Mouse (Mus musculus) heart, adult 18-20 months (tissue): ENCODE results near the gene Ttc7b. TPM values are rescaled to one million over a fixed set of nuclear protein-coding genes. Genes with fewer than 3 reads are reported as not detected.

ENCODE experiments used
- DNase-seq, 2 experiments: peaks; one replicate each; pipeline ENCODE4 v3.0.0; 2021 to 2022; ENCODE audit warnings: mixed read lengths in 1 of 2
- long read RNA-seq, 2 experiments: library from polyadenylated mRNA; stranded (forward); transcript quantifications; one replicate each; pipeline ENCODE4 v2.0.0; 2021
- total RNA-seq, 2 experiments: library from RNA; stranded (reverse); gene quantifications; 2 replicates each; pipeline ENCODE4 v1.2.3; 2021

Ttc7b gene
- 10 to 100 TPM; 74.6 to 79.1 TPM for total RNA-seq
- long read RNA-seq, experiment 1, transcript Ttc7b-201 (20 exons, 3,446 nt), result major isoform, 7 of 61 reads
- long read RNA-seq, experiment 1, partial matches to known transcripts, result 12 of 61 reads
- long read RNA-seq, experiment 1, other reads (novel, unspliced or antisense), result 41 of 61 reads
- long read RNA-seq, experiment 2, partial matches to known transcripts, result 2 of 15 reads
- long read RNA-seq, experiment 2, other reads (novel, unspliced or antisense), result 12 of 15 reads

DNA sequence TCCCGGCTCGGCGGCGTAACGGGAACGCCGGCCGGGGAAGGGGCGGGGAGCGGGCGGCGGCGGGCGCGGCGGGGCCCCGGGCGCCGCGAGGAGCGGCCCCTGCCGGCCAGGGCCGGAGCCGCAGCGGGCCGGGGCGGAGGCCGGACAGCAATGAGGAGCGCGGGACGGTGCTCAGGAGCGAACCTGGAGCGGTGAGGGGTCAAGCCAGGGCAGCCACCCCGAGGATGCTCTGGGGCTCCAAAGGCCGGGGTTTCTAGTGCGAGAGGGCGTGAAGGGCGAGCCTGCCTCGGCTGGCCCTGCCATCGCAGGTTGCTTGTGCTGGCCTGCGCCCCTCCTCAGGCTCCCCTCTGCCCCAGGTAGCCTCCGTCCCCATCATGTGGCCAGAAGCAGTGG lies at the start of gene Ttc7b:
Ttc7b (minus strand) TSS at position 33 of the 393 bp plus-strand sequence.
- DNase-seq, result peak; percentile 69 to 70

DNA sequence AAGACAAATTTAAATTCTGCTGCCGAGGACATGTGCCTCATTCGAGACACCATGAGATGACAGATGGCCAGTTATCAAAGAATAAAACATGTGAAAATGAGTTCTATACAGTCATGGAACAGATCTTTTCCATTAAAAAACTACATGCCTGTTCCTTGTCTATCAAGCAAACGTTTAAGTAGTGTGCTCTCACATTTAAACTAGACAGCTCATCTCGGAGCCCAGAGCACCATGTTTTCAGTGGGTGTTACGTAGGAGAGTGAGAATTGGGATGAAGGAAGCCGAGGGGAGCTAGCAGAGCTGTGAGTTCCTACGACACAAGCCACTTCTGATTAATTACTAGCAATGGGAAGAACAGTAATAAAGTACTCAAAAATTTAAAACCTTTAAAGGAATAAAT lies 48.2 kb upstream of the Ttc7b start:
- DNase-seq, result no peak

DNA sequence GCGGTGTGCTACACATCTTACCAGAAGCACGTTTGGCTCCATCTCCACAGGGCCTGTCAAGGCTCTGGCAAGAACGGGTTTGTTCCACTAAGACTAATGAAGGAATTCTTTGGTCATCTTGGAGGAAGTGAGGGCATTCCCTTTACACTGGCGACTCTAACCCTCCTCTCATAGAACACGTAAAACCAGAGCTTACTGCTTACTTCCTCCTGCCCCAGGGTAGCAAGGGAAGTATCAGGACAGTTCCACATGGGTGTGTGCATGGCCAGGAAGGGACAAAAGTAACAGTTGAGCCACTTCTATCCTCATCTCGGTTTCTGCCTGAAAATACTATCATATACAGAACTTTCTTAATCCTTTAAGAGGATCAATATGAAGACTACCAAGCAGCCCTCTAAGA lies 47.5 kb upstream of the Ttc7b start:
- DNase-seq, result no peak

DNA sequence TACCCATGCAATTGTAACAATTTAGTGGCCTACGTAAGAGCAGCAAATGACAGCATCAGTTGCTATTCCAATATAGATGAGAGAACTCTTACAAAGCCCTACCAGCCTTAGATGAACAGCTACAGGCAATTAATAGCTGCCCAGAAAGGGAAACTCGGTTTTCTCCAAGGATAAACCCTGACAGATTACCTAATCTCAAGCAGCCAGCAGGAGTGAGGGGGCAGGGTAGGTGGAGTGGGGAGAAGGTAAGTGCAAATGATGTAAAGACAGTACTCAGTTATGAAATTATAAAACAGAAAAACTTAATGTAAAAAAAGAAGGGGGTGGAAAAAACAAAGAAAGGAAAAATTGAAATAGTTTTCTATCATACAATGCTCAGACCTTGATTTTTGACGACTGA lies 47.0 kb upstream of the Ttc7b start:
- no peak for DNase-seq

DNA sequence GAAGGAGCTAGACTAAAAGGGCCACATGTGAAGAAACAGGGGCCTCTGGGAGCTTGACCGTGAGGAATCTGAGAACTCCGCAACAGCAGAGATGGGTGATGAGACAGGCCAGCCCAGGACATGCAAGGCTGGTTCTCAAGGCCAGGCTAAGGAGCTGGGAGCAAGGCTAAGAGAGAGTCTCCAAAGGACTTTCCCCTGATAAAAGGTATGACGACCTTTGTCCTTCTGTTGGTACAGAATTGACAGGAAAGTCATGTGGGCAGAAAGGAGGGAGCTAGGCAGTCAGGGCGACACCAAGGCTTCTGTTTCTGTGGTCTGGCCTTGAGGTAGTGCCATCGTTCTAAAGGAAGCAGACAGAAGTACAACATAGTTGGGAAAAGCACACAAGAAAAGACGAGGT lies 33.0 kb upstream of the Ttc7b start:
- no peak for DNase-seq

DNA sequence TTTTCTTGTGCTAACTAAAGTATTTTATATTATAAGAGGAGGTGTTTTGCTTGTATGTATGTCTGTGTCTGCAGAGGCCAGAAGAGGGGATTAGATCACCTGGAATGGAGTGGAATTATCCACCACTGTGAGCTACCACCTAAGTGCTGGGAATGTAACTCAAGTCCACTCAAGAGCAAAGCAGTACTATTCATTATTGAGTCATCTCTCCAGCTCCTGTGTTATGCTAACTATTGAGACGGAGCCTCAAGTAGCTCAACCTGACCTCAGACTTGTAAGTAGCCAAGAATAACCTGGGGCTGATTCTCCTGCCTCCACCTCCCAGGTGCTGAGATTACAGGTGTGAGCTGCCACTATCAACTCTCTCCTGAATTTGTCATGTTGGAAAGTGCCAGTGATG lies 31.3 kb upstream of the Ttc7b start:
- no peak for DNase-seq

- DNase-seq, result no peak
Measured at GRCm38 (mm10) chr12:100544194-100544567, 23.6 kb upstream of the Ttc7b start.

- DNase-seq, result no peak
Measured at GRCm38 (mm10) chr12:100543437-100544193, 23.0 kb upstream of the Ttc7b start.

DNA sequence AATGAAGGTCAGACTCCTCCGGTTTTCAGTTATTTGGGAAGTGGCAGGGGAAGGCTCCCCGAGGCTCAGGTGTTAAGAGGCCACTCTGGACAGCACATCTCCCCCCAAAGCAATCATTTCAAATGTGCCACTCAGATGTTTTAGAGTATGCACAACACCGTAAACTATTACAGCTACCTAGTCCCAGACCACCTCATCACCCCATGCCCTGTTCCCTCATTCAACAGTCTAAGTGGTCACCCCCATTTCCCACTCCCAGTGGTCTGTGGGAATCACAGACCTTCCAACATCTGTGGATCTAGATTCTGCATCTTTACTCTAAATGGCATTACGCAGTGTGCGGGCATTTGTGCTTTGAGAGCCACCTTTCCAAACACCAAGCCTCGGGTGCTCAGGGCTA lies 21.9 kb upstream of the Ttc7b start:
- DNase-seq, result no peak

DNA sequence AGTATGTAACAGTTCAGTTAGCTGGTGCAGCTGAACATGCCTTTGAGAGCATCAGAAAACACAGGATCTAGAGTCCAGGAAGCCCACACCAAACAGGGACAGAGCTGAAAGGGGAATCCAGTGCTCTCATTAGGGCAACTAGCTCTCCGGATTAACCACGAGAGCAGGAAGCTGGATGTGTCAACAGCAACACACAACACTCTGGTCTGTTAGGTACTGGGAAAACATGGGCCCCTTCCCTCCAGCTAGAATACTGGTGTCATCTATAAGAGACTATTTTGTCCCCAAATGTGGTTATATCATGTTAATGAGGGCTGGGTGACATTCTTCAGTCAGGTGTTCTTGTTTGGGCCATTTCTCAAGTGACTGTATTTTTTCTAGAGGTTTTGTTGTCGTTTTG lies 21.4 kb upstream of the Ttc7b start:
- no peak for DNase-seq

DNA sequence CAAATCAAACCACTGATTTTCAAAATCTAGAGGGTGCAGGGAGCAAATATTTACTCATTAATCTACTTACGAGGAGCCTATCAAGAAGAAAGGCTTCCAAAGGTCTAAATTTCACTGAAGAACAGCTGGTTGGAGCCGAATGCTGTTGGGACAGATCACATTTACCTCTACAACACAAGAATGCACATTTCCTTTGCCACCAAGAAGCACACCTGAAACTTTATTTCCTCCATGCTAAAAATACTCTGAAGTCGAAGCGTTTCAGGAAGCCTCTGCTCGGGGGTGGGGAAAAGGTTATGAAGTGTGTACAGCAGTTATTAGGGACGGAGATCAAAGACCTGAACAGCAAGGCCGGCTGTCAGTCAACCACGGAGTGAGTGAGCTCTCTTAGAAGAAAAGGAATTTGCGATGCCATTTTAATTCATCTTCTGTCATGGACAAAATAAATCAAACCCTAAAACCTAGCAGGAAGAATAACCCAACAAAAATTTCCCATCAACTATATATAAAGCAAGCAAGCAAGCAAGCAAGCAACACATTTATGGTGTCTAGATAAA lies 18.6 kb upstream of the Ttc7b start:
- DNase-seq, result no peak

- DNase-seq, result peak in 1 of 2 experiments; percentile 82
Measured at GRCm38 (mm10) chr12:100538445-100539157, 18.0 kb upstream of the Ttc7b start.

GRCm38 (mm10) chr12:100537091-100537490 lies 16.5 kb upstream of the Ttc7b start:
- DNase-seq, result no peak

DNA sequence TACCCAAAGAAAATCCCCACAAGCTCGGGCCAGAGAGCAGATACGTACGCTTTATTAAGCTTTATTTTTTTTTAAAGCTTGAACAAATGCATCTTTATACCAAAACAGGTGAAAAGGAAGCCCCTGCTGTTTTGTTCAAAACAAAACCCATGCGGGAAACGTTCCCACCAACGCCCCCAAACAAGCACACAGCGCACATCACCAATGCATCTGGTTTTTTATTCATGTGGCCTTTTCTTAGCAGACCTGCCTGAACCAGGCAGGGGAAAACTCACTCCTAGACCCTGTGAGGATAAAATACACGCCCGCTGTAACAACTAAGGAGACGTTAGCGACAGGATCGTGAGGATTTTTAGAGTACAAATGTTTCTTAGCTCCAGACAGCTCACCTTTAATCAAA lies 14.4 kb upstream of the Ttc7b start:
- no peak for DNase-seq

GRCm38 (mm10) chr12:100534028-100534427 lies 13.4 kb upstream of the Ttc7b start:
- DNase-seq, result peak in 1 of 2 experiments; percentile 69

DNA sequence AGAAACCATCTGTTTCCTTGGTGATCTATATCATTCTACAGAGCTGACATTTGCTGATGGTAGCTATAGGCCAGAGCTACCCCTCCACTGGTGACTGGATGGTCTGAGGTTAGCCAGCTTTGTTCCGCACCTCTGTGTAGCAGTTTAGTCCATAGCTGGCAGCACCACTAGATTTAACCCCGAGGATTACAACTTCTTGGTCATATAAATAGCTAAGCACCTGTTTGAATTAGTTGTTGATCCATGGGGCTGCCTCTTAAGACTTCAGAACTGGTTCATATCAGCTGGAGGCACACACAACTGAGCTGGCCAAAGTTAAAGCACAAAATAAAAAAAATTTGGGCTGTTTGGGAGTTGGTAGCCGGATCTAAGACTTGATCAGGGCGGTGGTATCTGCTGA lies 12.6 kb upstream of the Ttc7b start:
- no peak for DNase-seq

DNA sequence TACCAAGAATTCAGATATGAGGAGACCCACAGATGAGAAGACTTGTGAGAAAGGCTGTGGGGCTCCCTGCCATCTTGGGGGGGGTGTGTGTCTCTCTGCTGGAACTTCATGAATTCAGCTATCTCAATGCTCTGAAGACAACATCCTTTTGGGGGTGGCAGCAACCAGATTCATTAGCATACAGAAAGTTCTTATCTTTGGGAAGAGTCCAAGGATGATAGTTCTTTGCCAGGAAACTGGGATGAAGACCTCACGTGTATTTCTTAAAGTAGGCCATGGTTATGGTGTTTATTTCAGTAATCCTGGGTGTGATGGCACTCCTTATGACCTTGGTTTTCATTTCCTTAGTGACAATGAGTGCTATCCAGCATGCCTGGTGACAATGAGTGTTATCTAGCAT lies 11.1 kb upstream of the Ttc7b start:
- DNase-seq, result no peak

- DNase-seq, result no peak
Measured at GRCm38 (mm10) chr12:100530871-100531270, 10.2 kb upstream of the Ttc7b start.

- no peak for DNase-seq
Measured at GRCm38 (mm10) chr12:100529651-100530050, 9.0 kb upstream of the Ttc7b start.

DNA sequence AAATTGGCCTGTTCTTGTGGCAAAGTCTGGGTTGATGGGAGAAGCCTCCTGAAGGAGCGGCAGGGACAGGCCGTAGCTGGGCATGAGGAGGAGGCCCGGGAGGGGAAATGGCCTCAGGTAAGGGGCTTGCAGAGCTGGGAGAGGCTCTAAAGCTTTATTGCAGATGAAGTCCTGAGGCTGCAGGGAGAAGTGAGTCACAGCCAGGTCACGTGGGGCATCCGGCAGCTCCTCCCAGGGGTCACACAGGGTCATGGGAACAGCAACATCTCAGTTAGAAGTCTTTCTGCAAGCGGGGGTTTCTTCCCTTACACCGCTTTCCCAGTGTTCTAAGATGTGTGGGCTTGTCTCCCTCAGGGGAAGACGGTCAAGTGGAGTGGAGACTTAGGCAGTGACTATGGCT lies 8.5 kb upstream of the Ttc7b start:
- peak; percentile 84 to 89 for DNase-seq

DNA sequence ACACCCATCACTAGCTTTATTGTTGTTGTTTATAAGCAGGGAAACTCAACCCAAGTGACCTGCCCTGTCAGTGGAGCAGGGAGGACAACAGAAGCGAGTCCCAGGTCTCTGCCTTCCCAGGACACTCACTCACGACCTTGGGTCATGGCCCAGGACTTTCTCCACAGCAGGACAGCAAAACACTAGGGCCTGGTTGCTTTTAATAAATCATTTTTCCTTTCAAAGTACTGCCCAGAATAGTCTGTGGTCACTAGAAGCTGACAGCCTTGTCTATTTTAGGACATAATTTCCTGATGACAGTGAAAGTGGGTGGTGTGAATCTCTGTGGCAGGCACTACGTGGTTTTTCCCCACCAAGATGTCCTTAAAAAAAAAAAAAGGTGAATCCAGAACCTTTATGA lies 7.6 kb upstream of the Ttc7b start:
- peak in 1 of 2 experiments; percentile 59 for DNase-seq

GRCm38 (mm10) chr12:100527753-100528152 lies 7.1 kb upstream of the Ttc7b start:
- peak; percentile 84 to 92 for DNase-seq

DNA sequence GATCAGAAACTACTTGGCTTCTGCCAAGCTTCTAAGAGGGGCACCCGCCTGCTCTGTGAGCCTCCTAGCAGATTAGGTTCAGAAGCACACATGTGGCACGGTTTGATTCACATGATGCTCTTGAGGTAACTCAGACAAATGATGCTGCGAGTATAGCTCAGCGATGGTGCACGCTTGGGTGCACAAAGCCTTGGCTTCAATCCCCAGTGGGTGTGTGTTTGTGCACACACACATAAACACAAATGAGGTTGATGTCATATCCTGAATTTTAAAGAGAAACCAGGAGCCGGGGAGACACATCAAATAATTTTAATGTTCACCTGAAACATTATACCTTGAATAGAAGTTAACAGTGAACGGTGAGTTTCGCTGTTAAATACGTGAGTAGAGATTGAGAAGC lies 6.6 kb upstream of the Ttc7b start:
- DNase-seq, result no peak
